Mouse (Mus musculus) heart, postnatal 0 days (tissue): ENCODE data around the gene Dysf.

Experiments used
- CTCF ChIP-seq: IDR thresholded peaks from 2 replicates; pipeline ENCODE4 v1.5.1; 2016; ENCODE audit warnings: antibody characterized with exemption, control low read depth, low read depth
- EP300 ChIP-seq: IDR thresholded peaks from 2 replicates; pipeline ENCODE4 v1.6.1; 2016; ENCODE audit warnings: antibody characterized with exemption, low read depth

DNA sequence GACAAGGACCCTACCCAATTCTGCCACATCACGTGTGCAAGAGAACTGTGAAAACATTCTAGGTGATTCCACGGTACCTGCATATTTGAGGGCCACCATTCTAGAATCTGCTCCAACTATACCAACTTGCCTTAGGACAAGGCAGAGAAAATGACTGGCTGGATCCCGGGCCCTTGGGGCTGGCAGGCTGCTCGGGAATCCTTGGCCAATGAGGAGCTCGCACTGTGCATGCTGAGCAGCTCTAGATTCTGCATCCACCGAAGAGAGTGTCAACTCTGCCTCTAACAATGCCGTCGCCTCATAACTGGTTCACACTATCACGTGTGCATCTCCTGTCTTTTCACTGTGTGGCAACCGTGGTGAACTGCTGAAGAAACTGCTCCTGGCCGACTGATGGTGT lies 128.0 kb downstream of the Dysf start:
- TF ChIP-seq CTCF: no peak
- TF ChIP-seq EP300: no peak
